Mouse (Mus musculus): ENCODE results near the gene Prox1.

Gene Prox1

GRCm38 (mm10) chr1:190169911-190170818 lies at the start of gene Prox1:
Gene Prox1 (minus strand): TSS chr1:190170714.
- DNase-seq = peak; percentile 76 to 78

- DNase-seq = no peak
Observed at GRCm38 (mm10) chr1:190216621-190217020, 46.1 kb upstream of the Prox1 start.

- peak in 1 of 2 experiments; percentile 26 for DNase-seq
Observed at GRCm38 (mm10) chr1:190214626-190215025, 44.1 kb upstream of the Prox1 start.

GRCm38 (mm10) chr1:190213175-190213574 lies 42.7 kb upstream of the Prox1 start:
- no peak for DNase-seq

GRCm38 (mm10) chr1:190207246-190207645 lies 36.7 kb upstream of the Prox1 start:
- DNase-seq = no peak

- DNase-seq = no peak
Observed at GRCm38 (mm10) chr1:190205691-190206090, 35.2 kb upstream of the Prox1 start.

- no peak for DNase-seq
Observed at GRCm38 (mm10) chr1:190204378-190205070, 34.0 kb upstream of the Prox1 start.

GRCm38 (mm10) chr1:190201696-190202095 lies 31.2 kb upstream of the Prox1 start:
- no peak for DNase-seq

- DNase-seq = no peak
Observed at GRCm38 (mm10) chr1:190200996-190201395, 30.5 kb upstream of the Prox1 start.

GRCm38 (mm10) chr1:190198247-190198646 lies 27.7 kb upstream of the Prox1 start:
- DNase-seq = no peak

- no peak for DNase-seq
Observed at GRCm38 (mm10) chr1:190192011-190192410, 21.5 kb upstream of the Prox1 start.

- DNase-seq = peak in 1 of 2 experiments; percentile 22
Observed at GRCm38 (mm10) chr1:190190231-190190965, 19.9 kb upstream of the Prox1 start.

- DNase-seq = no peak
Observed at GRCm38 (mm10) chr1:190189125-190189524, 18.6 kb upstream of the Prox1 start.

- DNase-seq = no peak
Observed at GRCm38 (mm10) chr1:190186336-190186735, 15.8 kb upstream of the Prox1 start.

GRCm38 (mm10) chr1:190185284-190185683 lies 14.8 kb upstream of the Prox1 start:
- no peak for DNase-seq

- no peak for DNase-seq
Observed at GRCm38 (mm10) chr1:190183574-190183973, 13.1 kb upstream of the Prox1 start.

GRCm38 (mm10) chr1:190181765-190182164 lies 11.3 kb upstream of the Prox1 start:
- no peak for DNase-seq

- DNase-seq = no peak
Observed at GRCm38 (mm10) chr1:190180861-190181260, 10.3 kb upstream of the Prox1 start.

GRCm38 (mm10) chr1:190176961-190177360 lies 6.4 kb upstream of the Prox1 start:
- DNase-seq = peak; percentile 60 to 62

- peak in 1 of 2 experiments; percentile 19 for DNase-seq
Observed at GRCm38 (mm10) chr1:190174671-190175661, 4.5 kb upstream of the Prox1 start.

GRCm38 (mm10) chr1:190174231-190174630 lies 3.7 kb upstream of the Prox1 start:
- peak in 1 of 2 experiments; percentile 34 for DNase-seq

- DNase-seq = peak in 1 of 2 experiments; percentile 7
Observed at GRCm38 (mm10) chr1:190173596-190173995, 3.1 kb upstream of the Prox1 start.

Measured in kidney, postnatal 36 days (tissue).